Mouse (Mus musculus): ENCODE data around the gene Magohb. TPM values are rescaled to one million over a fixed set of nuclear protein-coding genes. Genes with fewer than 3 reads are reported as not detected.

Gene Magohb
- polyA plus RNA-seq, 1 experiment from 2014 or later: 50.8 TPM

DNA sequence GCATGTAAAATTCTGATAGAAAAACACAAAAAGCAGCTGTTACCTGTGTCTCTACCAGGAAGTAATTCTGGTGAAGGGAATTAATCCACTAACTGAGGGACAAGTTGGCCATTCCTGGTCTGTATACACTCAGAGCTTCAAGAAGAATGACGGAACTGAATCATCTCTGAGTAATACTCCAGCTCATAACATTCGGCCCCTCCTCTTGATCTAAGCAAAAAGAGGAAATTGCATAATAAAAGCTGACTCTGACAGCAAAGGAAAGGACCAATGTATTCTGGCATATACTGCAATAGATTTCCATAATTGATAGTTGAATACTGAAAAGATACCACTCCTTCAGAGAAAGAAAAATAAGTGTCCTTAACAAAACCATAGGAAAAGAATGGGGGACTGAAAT, 45.8 kb downstream of the Magohb start, which contains the start of gene Klra2:
Klra2 (minus strand) TSS at position 157 of the 400 bp plus-strand sequence.
- Histone ChIP-seq H3K9me3 (ENCODE audit: control insufficient read depth, low read length) (no peaks in the 10 kb centered on the region), H3K4me2 (replicated peaks; ENCODE audit: low read depth) (no peak within 1 kb of the TSS), H3K27ac (replicated peaks) (no peak within 1 kb of the TSS), H3K4me3 (ENCODE audit: low read depth, low read length) (no peak within 1 kb of the TSS), H3K36me3 (ENCODE audit: control insufficient read depth, insufficient read depth, low read length) (no peaks in the 10 kb centered on the region), H3K27me3 (ENCODE audit: control insufficient read depth, insufficient read depth, low read length) (no peaks in the 10 kb centered on the region), H3K9ac (ENCODE audit: low read length) (no peak within 1 kb of the TSS), H3K4me1 (replicated peaks; ENCODE audit: control insufficient read depth, insufficient read depth) (no peaks in the 10 kb centered on the region)
- no peak for ATAC-seq (ENCODE audit: low FRiP score, low TSS enrichment)
- no peak for DNase-seq (ENCODE audit: low spot score)
- 74% methylated on average over 2 of the region's 2 CpGs for WGBS
- TF ChIP-seq EP300 (optimal IDR thresholded peaks at IDR 0.05) (no peak), CTCF (IDR thresholded peaks at IDR 0.05; ENCODE audit: low read depth) (no peak)

DNA sequence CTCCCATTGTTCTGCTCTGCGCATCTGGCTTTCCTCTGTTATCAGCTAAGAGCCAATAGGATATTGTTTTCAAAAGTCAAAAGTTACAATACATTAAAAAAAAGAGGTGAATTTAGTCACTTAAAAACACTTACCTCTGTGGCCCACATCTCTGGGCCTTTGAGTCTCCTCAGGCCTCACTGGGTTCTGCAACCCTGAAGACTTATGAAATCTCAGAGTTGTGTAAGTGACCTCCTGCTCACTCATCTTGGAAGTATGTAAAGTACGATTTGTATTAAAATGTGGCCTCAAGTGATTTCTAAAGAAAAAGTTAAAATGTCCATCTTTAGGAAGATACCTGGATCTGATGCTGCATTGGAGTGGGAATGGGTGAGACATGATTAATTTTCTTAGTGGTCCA, 48.0 kb downstream of the Magohb start:
- TF ChIP-seq CTCF (IDR thresholded peaks at IDR 0.05; ENCODE audit: low read depth) (no peak), EP300 (optimal IDR thresholded peaks at IDR 0.05) (no peak)
- no peaks in the 10 kb centered on the region for H3K36me3 ChIP-seq (ENCODE audit: control insufficient read depth, insufficient read depth, low read length)
- DNase-seq (ENCODE audit: low spot score) (no peak), ATAC-seq (ENCODE audit: low FRiP score, low TSS enrichment) (no peak)
- no peaks in the 10 kb centered on the region for H3K27me3 ChIP-seq (ENCODE audit: control insufficient read depth, insufficient read depth, low read length)
- no peak overlapping the region for H3K4me2 ChIP-seq (replicated peaks; ENCODE audit: low read depth)
- WGBS: 70% methylated on average over 2 of the region's 2 CpGs
- H3K4me3 ChIP-seq (ENCODE audit: low read depth, low read length): no peak overlapping the region
- no peak overlapping the region for H3K9ac ChIP-seq (ENCODE audit: low read length)
- no peaks in the 10 kb centered on the region for H3K9me3 ChIP-seq (ENCODE audit: control insufficient read depth, low read length)
- no peaks in the 10 kb centered on the region for H3K4me1 ChIP-seq (replicated peaks; ENCODE audit: control insufficient read depth, insufficient read depth)
- no peak overlapping the region for H3K27ac ChIP-seq (replicated peaks)

Other genes starting within 250 kb of the Magohb start
- 0.22 and 0.24 TPM in 2 replicates for gene Klra2, start 45.9 kb downstream of the Magohb start, polyA plus RNA-seq (2015; fragmentation: Nextera tagmentation; extraction: Ambion mirVana)
- gene Styk1, start 60.4 kb upstream of the Magohb start, polyA plus RNA-seq (2015; fragmentation: Nextera tagmentation; extraction: Ambion mirVana): 15.8 and 16.4 TPM in 2 replicates
- gene Ybx3, start 95.2 kb upstream of the Magohb start, polyA plus RNA-seq (2015; fragmentation: Nextera tagmentation; extraction: Ambion mirVana): 67.0 and 93.9 TPM in 2 replicates
- not detected in 2 replicates for gene 5430401F13Rik, start 193.2 kb upstream of the Magohb start, polyA plus RNA-seq (2015; fragmentation: Nextera tagmentation; extraction: Ambion mirVana)
- gene Gm6619, start 193.2 kb upstream of the Magohb start, polyA plus RNA-seq (2015; fragmentation: Nextera tagmentation; extraction: Ambion mirVana): not detected in 2 replicates